Mouse (Mus musculus): Measurements from ENCODE around the gene Maml3.

Maml3 gene

DNA sequence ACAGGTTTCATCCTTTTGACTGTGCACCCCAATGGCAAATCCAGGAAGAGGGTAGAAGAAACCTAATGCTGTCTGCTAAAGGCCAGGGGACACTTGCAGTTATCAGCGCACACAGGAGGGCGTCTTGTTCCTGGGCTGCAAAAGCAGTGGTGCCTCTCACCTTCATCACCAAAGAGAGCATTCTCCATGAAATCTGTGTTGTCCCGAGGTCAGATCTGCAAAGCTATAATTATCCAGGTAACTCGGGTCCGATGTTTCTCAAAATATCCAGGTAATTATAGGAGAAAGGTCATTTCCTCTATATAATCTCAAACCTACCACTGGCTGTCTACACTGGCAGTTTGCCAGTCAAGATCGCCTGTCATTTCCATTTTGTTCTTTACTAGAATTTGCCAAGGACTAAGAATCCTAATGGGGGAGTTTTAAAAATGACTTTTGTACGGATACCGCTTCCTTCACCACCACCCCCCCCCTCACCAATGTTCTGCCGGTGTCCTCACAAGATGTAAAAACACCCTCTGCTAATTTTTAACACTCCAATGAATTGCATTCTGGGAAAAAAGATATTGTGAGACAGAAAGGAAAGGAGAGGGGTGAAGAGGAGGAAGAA is 98.0 kb downstream of the Maml3 start:
- DNase-seq (ENCODE audit: low read depth) = no peak

DNA sequence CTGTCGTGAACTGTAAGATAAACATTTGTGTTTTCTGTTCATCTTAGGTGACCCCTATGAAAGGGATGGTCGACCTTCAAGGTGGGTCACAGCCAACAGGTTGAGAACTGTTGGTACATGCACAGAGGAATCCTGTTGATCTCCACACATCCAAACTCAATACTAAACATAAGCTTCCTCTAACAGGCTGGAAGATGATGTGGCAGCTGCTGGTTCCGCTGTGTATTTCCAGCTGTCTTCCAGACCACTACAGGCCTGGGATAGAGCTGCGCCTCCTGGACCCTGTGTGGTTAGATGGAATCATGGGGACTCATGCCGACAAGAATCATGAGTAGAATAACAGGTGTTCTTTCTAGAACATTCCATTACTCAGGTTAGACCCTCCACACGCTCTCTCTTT is 101.2 kb downstream of the Maml3 start:
- no peak for DNase-seq (ENCODE audit: low read depth)

DNA sequence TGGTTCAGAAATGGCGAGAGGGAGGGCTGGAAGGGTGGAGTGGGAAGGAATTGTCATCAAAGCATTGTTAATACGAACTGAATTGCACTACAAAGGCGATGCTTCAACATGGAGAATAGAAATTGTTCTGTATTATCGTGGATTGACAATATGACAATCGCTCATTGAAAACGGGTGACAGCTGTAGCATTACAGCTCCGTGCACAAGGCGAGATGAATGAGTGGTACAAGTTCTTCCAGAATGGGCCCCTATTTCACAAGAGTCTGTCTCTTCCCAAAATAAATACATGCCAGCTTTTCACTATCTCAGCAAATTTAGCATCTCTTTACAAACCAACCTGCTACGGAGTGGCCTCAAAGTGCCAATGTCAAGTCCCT is 103.4 kb downstream of the Maml3 start:
- no peak for DNase-seq (ENCODE audit: low read depth)

- peak; percentile 63 for DNase-seq (ENCODE audit: low read depth)
These were observed 103.9 kb downstream of the Maml3 start for GRCm38 (mm10) chr3:52000871-52001517.

DNA sequence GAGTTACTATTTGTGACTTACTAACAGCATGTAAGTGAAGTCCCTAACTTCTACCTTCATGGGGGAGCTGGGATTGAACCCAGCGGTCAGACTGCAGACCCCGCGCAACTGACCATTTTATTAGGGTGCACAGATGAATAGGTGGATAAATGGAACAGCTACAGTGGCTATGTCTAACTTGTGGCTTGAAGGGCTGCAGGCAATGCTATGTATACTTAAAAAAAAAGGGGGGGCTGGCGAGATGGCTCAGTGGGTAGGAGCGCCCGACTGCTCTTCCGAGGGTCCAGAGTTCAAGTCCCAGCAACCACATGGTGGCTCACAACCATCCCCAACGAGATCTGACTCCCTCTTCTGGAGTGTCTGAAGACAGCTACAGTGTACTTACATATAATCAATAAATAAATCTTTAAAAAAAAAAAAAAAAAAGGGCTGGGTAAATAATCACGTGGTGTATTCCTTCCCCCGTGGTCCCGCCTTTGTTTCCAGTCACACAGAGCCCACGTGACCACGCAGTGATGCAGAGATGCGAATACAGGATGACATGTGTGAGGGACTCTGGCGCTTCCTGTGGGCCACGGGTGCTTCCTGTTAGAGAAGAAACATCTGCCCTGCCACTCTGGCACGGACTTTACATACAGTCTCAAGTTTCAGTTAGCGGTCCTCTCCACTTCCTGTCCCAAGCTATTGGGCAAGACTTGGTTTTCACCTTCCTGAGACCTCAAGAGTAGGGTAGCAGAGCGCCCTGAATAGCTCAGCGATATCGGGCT is 105.0 kb downstream of the Maml3 start:
- peak; percentile 100 for DNase-seq (ENCODE audit: low read depth)

DNA sequence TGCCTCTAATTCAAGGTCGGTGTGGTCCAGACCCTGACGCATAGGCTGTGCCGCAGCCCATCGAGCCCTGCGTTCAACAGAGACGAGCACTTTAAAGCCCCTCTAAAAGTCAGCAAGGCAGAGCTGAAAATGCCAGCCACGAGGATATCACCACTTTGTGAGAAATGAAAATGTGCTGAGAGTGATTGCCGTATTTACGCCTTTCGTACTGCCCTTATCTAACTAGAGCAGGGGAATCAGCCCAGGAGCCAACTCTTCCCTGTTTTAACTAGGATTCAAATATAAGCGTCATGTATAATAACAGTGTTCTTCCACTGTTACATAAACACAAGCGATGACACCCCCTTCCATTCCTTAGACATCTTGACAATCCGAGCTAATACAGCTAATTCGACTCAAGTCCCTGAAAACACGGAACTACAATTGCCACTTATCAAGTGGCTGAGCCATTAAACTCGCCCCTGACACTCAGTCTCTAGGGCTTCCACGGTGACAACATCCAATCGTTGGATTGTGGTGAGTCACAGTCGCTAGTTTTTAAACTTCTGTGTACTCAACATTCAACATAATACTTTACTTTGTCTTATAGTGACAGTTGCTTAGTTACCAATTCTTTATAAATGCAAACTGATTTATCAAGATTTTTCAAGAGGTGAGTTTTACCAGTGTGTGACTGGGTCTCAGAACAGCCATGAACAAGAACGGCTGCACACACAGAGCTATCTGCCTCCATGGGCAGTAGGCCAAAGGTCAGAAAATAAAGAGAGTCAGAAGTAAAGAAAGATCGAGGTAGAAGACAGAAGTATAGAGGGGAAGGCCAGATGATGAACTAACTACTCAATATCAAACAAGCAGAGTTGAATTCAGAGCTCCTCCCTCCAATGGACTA is 106.1 kb downstream of the Maml3 start:
- DNase-seq (ENCODE audit: low read depth) = no peak

DNA sequence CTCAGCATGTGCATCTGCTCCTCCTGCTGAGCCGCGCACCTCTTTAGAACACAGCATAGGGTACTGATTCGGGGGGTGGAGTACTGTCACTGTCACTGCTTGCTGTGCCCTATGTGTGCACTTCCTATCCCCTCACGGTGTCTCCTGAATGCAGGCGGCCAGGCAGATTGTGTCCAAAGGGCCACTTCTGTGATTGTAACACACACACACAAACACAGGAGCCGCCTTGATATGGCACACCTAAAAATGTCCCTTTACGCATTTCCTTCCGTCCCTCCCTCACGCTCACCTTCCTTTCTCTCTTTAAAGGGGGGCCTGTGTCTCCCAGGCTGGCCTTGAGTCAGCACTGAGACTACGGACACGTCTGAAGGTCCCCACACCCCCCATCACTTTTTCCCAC is 107.3 kb downstream of the Maml3 start:
- DNase-seq (ENCODE audit: low read depth) = no peak

DNA sequence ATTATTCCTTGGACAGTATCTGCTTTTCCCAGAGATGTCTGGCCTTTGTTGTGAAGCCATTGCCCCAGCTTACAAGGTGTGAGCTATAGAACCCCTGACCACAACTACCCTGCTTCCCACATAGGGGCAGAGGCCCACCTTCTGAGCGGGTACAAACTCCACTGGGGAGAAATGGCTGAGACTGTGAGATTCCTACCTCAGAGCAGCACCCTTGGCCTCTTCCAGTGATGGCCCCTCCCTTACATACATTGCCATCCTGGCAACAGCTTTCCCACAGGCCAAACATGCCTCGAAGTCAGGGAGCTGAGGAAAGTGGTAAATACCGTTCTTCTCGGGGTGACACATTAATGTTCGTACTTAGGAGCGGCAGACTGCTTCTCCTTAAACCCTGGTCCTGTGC is 118.4 kb downstream of the Maml3 start:
- DNase-seq (ENCODE audit: low read depth) = no peak

GRCm38 (mm10) chr3:51981496-51981895 is 123.4 kb downstream of the Maml3 start:
- DNase-seq (ENCODE audit: low read depth) = no peak

GRCm38 (mm10) chr3:51977654-51978352 is 127.1 kb downstream of the Maml3 start:
- DNase-seq (ENCODE audit: low read depth) = no peak

GRCm38 (mm10) chr3:51974601-51975000 is 130.3 kb downstream of the Maml3 start:
- DNase-seq (ENCODE audit: low read depth) = no peak

DNA sequence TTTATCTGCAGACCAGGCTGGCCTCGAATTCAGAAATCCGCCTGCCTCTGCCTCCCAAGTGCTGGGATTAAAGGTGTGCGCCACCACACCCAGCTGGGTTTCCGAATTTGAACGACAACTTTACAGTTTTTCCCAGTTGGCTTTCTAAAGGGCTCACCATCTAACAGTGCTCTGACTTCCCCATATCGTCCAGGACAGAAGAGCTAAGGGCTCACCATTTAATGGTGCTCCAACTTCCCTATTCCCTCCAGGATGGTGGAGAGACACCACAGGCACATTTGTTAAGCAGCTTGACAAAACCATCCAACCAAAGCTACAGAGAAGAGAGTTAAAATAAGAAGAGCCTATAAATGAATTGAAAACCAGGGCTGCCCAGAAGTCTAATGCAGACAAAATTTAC is 130.7 kb downstream of the Maml3 start:
- no peak for DNase-seq (ENCODE audit: low read depth)

- no peak for DNase-seq (ENCODE audit: low read depth)
These were observed 132.3 kb downstream of the Maml3 start for GRCm38 (mm10) chr3:51972576-51972975.

GRCm38 (mm10) chr3:51970489-51970888 is 134.4 kb downstream of the Maml3 start:
- DNase-seq (ENCODE audit: low read depth) = no peak

DNA sequence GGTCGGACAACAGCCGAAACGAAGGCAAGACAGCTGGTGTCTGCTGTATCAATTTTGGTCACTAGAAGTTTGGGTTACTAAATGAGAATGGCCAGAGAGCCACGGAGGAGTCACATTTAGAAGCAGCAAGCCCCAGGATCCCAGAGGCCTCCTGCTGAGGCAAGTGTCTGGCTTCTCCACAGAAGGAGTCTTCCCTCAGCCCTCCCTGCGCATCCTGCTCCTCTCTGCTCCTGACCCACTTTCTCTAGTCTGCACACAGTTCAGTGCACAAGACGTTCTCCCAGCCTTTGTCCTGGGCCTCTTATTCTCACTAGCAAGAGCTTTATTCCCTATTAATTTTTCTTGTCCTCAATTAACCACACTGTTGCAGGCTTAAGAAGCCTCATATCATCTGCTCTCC is 135.4 kb downstream of the Maml3 start:
- DNase-seq (ENCODE audit: low read depth) = no peak

- peak; percentile 64 for DNase-seq (ENCODE audit: low read depth)
These were observed 139.0 kb downstream of the Maml3 start for GRCm38 (mm10) chr3:51965841-51966240.

DNA sequence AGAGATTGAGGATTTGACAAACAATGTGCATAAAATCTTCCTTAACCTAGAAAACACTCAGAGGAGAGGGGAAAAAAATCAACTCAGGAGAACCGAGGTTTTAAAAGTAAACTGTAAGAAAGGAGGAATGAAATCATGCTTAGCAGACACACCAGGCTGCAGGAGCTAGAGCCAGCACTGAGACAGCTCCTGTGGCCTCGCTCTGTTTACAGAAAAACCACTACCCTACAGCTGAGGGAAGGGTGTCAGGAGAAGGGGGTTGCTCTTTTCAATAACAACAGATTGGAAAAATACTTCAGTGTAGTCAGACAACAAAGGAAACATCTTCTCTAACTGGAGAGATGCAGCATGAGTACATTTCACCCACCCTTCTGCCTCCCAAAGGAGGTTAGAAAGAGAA is 139.4 kb downstream of the Maml3 start:
- peak; percentile 27 for DNase-seq (ENCODE audit: low read depth)

- peak; percentile 34 for DNase-seq (ENCODE audit: low read depth)
These were observed 139.9 kb downstream of the Maml3 start for GRCm38 (mm10) chr3:51965008-51965407.

DNA sequence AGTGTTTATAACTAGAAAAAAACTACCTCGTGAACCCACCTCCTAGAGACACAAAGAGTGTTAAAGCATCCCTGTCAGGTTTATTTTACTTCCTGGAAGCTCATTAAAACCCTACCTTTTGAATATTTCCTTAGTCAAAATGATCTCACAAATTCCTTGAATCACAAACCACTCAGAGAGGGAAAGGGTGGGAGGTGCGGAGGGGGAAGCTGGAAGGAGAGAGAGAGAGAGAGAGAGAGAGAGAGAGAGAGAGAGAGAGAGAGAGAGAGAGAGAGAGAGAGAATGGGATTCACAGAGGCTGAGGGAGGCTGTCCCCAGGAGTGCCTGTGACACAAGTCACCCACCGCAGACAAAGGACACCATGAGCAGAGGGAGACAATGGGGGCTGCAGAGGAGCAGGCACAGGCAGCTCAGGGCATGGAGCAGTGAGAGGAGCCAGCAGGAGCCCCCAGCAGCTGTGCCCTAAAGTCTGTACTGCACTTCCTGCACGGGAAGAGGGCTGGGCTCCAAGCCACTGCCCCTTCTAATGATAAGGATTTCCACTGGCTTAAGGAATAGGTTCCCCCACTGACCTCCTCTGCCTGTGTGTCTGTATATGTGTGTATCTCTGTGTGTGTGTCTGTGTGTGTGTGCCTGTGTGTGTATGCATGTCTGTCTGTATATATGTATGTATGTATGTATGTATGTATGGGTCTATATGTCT is 140.8 kb downstream of the Maml3 start:
- peak; percentile 32 for DNase-seq (ENCODE audit: low read depth)

DNA sequence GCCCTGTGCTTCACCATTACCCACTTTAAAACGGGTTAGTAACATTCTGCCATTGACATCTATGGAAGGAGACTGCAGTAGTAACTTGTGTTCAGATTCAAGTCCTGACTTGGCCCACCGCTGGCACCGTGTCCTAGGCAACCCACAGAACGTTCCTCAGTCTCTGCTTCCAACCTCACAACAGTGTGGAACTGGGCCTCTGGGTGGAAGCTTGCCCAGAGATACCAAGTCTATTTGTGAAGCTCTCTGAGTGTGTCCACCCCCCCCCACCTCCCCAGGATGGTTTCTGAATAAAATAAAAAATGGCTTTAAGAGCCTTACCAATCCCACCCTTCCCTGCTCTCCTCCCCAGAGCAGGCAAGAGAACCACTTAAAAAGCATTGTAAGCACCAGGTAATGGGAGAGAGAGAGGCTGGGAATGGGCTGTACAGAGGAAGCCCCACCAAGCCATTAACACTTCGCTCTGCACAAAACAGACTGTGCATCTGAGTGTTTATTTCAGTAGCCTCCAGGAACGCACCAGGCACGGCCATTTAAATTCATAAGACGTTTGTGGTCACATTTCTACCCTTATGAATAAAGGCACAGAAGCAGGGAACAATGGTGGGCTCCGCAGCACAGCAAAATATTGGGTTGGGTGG is 141.6 kb downstream of the Maml3 start:
- DNase-seq (ENCODE audit: low read depth) = no peak

- DNase-seq (ENCODE audit: low read depth) = no peak
These were observed 146.1 kb downstream of the Maml3 start for GRCm38 (mm10) chr3:51958751-51959150.
